Mouse (Mus musculus): ENCODE measurements around the gene Ngrn. TPM values are rescaled to one million over a fixed set of nuclear protein-coding genes. Genes with fewer than 3 reads are reported as not detected.

Gene Ngrn
- polyA plus RNA-seq, 1 experiment from 2014 or later, result 52.2 TPM

- peaks cover 13% of the 10 kb centered on the region for H3K4me1 ChIP-seq
- peaks cover 33% of the 10 kb centered on the region for H3K27me3 ChIP-seq
- under 1% methylated on average over 32 of the region's 32 CpGs for WGBS
- H3K27ac ChIP-seq, result peak overlapping the region; percentile 83
- 0 out of 2 replicates have a peak, but pooled peaks have one; percentile 38 for ATAC-seq (ENCODE audit: insufficient number of reproducible peaks, insufficient read depth, low FRiP score, low TSS enrichment, low read depth)
- H3K4me2 ChIP-seq, result peak overlapping the region; percentile 86
- peak overlapping the region; percentile 91 for H3K9ac ChIP-seq
- no peaks in the 10 kb centered on the region for H3K9me3 ChIP-seq
- peaks cover 32% of the 10 kb centered on the region for H3K36me3 ChIP-seq
- peak overlapping the region; percentile 89 for H3K4me3 ChIP-seq
Observed at GRCm38 (mm10) chr7:80261372-80261990, 466 bp downstream of the Ngrn start.

GRCm38 (mm10) chr7:80264606-80265005, 3.6 kb downstream of the Ngrn start:
- no peak for ATAC-seq (ENCODE audit: insufficient number of reproducible peaks, insufficient read depth, low FRiP score, low TSS enrichment, low read depth)
- peaks cover 17% of the 10 kb centered on the region for H3K4me1 ChIP-seq
- H3K9me3 ChIP-seq, result no peaks in the 10 kb centered on the region
- H3K27me3 ChIP-seq, result peaks cover 6% of the 10 kb centered on the region
- H3K9ac ChIP-seq, result no peak overlapping the region
- no peak overlapping the region for H3K27ac ChIP-seq
- H3K4me2 ChIP-seq, result no peak overlapping the region
- WGBS, result 93% methylated on average over 12 of the region's 12 CpGs
- H3K36me3 ChIP-seq, result peaks cover 38% of the 10 kb centered on the region
- H3K4me3 ChIP-seq, result no peak overlapping the region

- Histone ChIP-seq H3K36me3 (peaks cover 42% of the 10 kb centered on the region), H3K4me1 (peaks cover 16% of the 10 kb centered on the region), H3K9me3 (no peaks in the 10 kb centered on the region), H3K9ac (no peak overlapping the region), H3K4me3 (no peak overlapping the region), H3K27ac (no peak overlapping the region), H3K4me2 (no peak overlapping the region), H3K27me3 (no peaks in the 10 kb centered on the region)
- no peak for ATAC-seq (ENCODE audit: insufficient number of reproducible peaks, insufficient read depth, low FRiP score, low TSS enrichment, low read depth)
- WGBS, result 67% methylated on average over 1 of the region's 1 CpGs
Observed at GRCm38 (mm10) chr7:80267764-80268163, 6.7 kb downstream of the Ngrn start.

GRCm38 (mm10) chr7:80268897-80269750, 8.1 kb downstream of the Ngrn start, which contains the start of gene Vps33b:
TSS of gene Vps33b (plus strand) at chr7:80269649.
- ATAC-seq (ENCODE audit: insufficient number of reproducible peaks, insufficient read depth, low FRiP score, low TSS enrichment, low read depth), result peak; percentile 76; the same call in 1 of the 2 replicates
- H3K27ac ChIP-seq, result peak within 1 kb of the TSS; percentile 75
- H3K27me3 ChIP-seq, result no peaks in the 10 kb centered on the region
- H3K9me3 ChIP-seq, result peaks cover under 1% of the 10 kb centered on the region; the same call in 1 of the 2 replicates
- peaks cover 48% of the 10 kb centered on the region for H3K36me3 ChIP-seq
- H3K4me1 ChIP-seq, result peaks cover 16% of the 10 kb centered on the region
- H3K4me3 ChIP-seq, result peak within 1 kb of the TSS; percentile 86
- 5% methylated on average over 21 of the region's 21 CpGs for WGBS
- peak within 1 kb of the TSS; percentile 93 for H3K4me2 ChIP-seq
- peak within 1 kb of the TSS; percentile 86 for H3K9ac ChIP-seq

- ATAC-seq (ENCODE audit: insufficient number of reproducible peaks, insufficient read depth, low FRiP score, low TSS enrichment, low read depth), result peak; percentile 46; the same call in 1 of the 2 replicates
- H3K4me3 ChIP-seq, result peak overlapping the region; percentile 86
- no peaks in the 10 kb centered on the region for H3K27me3 ChIP-seq
- peaks cover 48% of the 10 kb centered on the region for H3K36me3 ChIP-seq
- peak overlapping the region; percentile 86 for H3K9ac ChIP-seq
- under 1% methylated on average over 23 of the region's 23 CpGs for WGBS
- peak overlapping the region; percentile 93 for H3K4me2 ChIP-seq
- peak overlapping the region; percentile 75; the same call in 1 of the 2 replicates for H3K27ac ChIP-seq
- peaks cover 7% of the 10 kb centered on the region for H3K9me3 ChIP-seq
- H3K4me1 ChIP-seq, result peaks cover 16% of the 10 kb centered on the region
Observed at GRCm38 (mm10) chr7:80269751-80270255, 8.8 kb downstream of the Ngrn start.

- no peak overlapping the region for H3K27ac ChIP-seq
- H3K9me3 ChIP-seq, result peaks cover 13% of the 10 kb centered on the region
- H3K27me3 ChIP-seq, result no peaks in the 10 kb centered on the region
- peaks cover 60% of the 10 kb centered on the region for H3K36me3 ChIP-seq
- peaks cover 16% of the 10 kb centered on the region for H3K4me1 ChIP-seq
- no peak for ATAC-seq (ENCODE audit: insufficient number of reproducible peaks, insufficient read depth, low FRiP score, low TSS enrichment, low read depth)
- no peak overlapping the region for H3K4me3 ChIP-seq
- H3K4me2 ChIP-seq, result no peak overlapping the region
- WGBS, result 89% methylated on average over 2 of the region's 2 CpGs
- no peak overlapping the region for H3K9ac ChIP-seq
Observed at GRCm38 (mm10) chr7:80273456-80273855, 12.4 kb downstream of the Ngrn start.

GRCm38 (mm10) chr7:80276374-80276773, 15.4 kb downstream of the Ngrn start:
- no peak overlapping the region for H3K4me3 ChIP-seq
- H3K27ac ChIP-seq, result no peak overlapping the region
- H3K27me3 ChIP-seq, result no peaks in the 10 kb centered on the region
- no peaks in the 10 kb centered on the region for H3K4me1 ChIP-seq
- peaks cover 78% of the 10 kb centered on the region for H3K36me3 ChIP-seq
- WGBS, result 98% methylated on average over 4 of the region's 4 CpGs
- no peak overlapping the region for H3K9ac ChIP-seq
- peaks cover 13% of the 10 kb centered on the region for H3K9me3 ChIP-seq
- no peak for ATAC-seq (ENCODE audit: insufficient number of reproducible peaks, insufficient read depth, low FRiP score, low TSS enrichment, low read depth)
- H3K4me2 ChIP-seq, result no peak overlapping the region

- Histone ChIP-seq H3K4me2 (no peak overlapping the region), H3K36me3 (peaks cover 74% of the 10 kb centered on the region), H3K4me3 (no peak overlapping the region), H3K27me3 (no peaks in the 10 kb centered on the region), H3K9ac (no peak overlapping the region), H3K27ac (no peak overlapping the region), H3K9me3 (peaks cover 3% of the 10 kb centered on the region), H3K4me1 (no peaks in the 10 kb centered on the region)
- no peak for ATAC-seq (ENCODE audit: insufficient number of reproducible peaks, insufficient read depth, low FRiP score, low TSS enrichment, low read depth)
- 89% methylated on average over 10 of the region's 10 CpGs for WGBS
Observed at GRCm38 (mm10) chr7:80280032-80280431, 19.0 kb downstream of the Ngrn start.

GRCm38 (mm10) chr7:80280998-80281397, 20.0 kb downstream of the Ngrn start:
- peaks cover 76% of the 10 kb centered on the region for H3K36me3 ChIP-seq
- no peak for ATAC-seq (ENCODE audit: insufficient number of reproducible peaks, insufficient read depth, low FRiP score, low TSS enrichment, low read depth)
- H3K4me3 ChIP-seq, result no peak overlapping the region
- H3K27me3 ChIP-seq, result no peaks in the 10 kb centered on the region
- no peaks in the 10 kb centered on the region for H3K4me1 ChIP-seq
- no peak overlapping the region for H3K4me2 ChIP-seq
- H3K9ac ChIP-seq, result no peak overlapping the region
- WGBS, result 89% methylated on average over 2 of the region's 2 CpGs
- H3K9me3 ChIP-seq, result no peaks in the 10 kb centered on the region
- no peak overlapping the region for H3K27ac ChIP-seq

GRCm38 (mm10) chr7:80281646-80282045, 20.6 kb downstream of the Ngrn start:
- 83% methylated on average over 3 of the region's 3 CpGs for WGBS
- no peak for ATAC-seq (ENCODE audit: insufficient number of reproducible peaks, insufficient read depth, low FRiP score, low TSS enrichment, low read depth)
- Histone ChIP-seq H3K4me1 (no peaks in the 10 kb centered on the region), H3K9me3 (no peaks in the 10 kb centered on the region), H3K4me3 (no peak overlapping the region), H3K4me2 (no peak overlapping the region), H3K27ac (no peak overlapping the region), H3K27me3 (no peaks in the 10 kb centered on the region), H3K9ac (no peak overlapping the region), H3K36me3 (peaks cover 76% of the 10 kb centered on the region)

GRCm38 (mm10) chr7:80283226-80283918, 22.4 kb downstream of the Ngrn start:
- H3K4me1 ChIP-seq, result no peaks in the 10 kb centered on the region
- ATAC-seq (ENCODE audit: insufficient number of reproducible peaks, insufficient read depth, low FRiP score, low TSS enrichment, low read depth), result no peak
- no peak overlapping the region for H3K4me3 ChIP-seq
- H3K36me3 ChIP-seq, result peaks cover 76% of the 10 kb centered on the region
- no peak overlapping the region for H3K4me2 ChIP-seq
- H3K9ac ChIP-seq, result no peak overlapping the region
- no peaks in the 10 kb centered on the region for H3K27me3 ChIP-seq
- no peaks in the 10 kb centered on the region for H3K9me3 ChIP-seq
- H3K27ac ChIP-seq, result no peak overlapping the region
- 93% methylated on average over 3 of the region's 3 CpGs for WGBS
